Mouse (Mus musculus): ENCODE data around the gene Ston2. TPM values are rescaled to one million over a fixed set of nuclear protein-coding genes. Genes with fewer than 3 reads are reported as not detected.

Ston2 gene
- polyA plus RNA-seq, 2 experiments from 2014 or later: 0.08 to 0.47 TPM

DNA sequence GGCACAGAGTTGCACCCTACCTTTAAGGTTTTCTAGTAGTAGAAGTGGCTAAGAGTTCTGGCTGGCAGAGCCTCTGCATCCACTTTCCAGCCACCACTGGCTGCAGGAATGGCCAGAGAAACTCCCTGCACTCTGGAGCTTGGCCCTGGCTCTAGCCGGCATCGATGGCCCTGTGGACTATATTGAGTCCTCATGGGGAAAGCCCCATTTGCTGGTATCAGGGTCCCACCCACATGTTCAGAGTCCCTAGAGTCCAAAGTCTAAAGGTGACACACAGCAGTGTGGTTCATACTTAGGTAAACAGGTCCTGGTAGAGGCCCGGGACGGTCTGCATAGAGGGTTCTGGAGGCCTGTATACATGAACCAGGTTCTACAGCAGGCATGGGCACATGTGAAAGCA is 92.0 kb downstream of the Ston2 start:
- ATAC-seq: no peak

DNA sequence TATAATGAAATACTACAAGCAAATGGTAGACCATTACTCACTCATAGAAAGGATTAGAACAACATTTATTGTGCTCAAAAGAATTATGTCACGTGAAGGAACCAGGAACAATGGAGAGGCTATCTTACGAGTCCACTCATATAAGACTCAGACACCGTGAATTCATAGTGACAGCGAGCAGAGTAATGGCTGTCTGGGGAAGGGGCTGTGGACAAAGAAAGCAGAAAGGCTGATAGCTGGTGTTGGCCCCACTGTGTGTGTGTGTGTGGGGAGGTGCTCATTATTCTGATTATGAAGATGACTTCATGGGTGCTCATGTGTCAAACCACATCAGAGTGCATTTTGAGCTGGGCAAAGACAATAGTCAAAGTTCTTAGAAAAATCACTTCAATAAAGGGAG is 92.4 kb downstream of the Ston2 start:
- ATAC-seq: no peak

DNA sequence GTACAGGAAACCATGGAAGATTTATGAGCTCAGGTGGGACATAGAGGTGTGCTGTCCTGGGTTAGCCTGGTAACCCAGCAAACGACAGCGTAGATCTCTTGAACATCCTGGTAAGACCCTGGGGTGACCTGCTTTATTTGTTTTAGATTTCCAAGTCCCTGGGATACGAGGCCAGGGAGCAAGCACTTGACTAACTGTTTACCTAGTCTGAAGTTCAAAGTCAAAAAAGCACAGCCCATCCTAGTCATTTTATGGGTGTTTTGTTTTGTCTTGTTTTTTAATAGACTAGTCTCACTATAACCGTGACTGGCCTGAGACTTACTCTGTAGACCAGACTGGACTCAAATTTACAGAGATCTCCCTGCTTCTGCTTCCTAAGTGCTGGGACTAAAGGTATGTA is 93.4 kb downstream of the Ston2 start:
- no peak for ATAC-seq

DNA sequence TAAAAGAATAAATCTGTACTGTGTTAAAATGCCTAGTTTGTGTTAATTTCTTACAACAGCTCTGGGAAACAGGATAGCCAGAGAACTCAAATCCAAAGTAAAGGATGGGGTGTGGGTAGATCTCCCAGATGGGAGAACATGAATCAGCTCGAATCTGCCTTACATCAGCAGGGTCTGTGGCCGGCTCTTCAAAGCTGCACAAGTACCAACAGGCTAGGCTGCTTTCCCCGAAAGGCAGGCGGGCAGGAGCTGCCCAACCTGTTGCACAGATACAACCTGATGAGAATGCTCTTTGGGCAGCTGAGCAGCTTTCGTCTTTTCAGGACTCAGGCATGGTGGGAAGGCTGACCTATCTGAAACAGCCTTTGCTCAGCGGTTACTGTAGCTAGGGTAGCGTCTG is 94.6 kb downstream of the Ston2 start:
- no peak for ATAC-seq

DNA sequence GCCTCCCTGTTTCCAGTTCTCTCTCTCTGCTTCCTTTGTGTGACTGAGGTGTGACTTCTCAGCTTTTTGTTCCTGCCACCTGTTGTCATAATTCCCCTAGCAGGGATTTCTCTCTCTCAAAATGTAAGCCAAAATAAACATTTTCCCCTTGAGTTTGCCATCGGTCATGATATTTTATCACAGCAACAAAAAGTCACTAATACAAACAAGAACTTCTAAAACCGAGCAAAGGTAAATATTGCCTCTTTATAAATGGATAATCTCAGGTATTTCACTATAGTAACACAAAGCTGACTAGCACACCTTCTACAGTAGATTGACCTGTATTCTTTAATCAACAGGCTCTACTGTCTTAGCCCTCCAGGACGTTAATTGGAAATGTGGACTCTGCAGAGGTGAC is 95.2 kb downstream of the Ston2 start:
- ATAC-seq: no peak

DNA sequence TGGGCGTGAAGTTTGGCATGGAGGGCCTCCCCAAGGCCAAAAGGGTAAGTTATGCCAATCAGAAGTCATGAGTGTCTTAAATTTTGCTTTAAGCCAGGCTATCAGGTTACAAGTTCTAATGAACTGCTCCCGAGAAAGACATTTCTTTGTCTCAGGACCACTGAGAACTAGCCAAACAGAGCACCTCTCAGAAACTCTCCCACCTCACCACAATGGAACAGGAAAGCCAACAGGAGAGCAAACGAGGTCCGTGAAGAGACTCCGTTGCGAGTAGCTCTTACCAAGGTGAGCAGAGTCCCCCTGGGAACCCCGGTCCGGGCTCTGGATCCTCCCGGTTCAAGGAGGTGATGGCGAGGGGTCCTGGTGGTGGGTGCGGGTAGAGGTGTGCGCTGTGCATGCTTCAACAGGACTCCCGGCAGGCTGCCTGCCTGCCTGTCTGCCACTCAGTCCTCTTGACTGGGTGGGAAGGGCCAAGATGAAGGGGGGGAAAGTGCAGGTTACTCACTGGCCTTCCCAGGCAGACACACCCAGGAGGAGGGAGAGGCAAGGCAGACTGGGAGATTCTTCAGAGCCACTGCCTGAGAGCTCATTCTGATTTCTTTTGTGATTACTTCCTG is 102.4 kb downstream of the Ston2 start:
- ATAC-seq: no peak

DNA sequence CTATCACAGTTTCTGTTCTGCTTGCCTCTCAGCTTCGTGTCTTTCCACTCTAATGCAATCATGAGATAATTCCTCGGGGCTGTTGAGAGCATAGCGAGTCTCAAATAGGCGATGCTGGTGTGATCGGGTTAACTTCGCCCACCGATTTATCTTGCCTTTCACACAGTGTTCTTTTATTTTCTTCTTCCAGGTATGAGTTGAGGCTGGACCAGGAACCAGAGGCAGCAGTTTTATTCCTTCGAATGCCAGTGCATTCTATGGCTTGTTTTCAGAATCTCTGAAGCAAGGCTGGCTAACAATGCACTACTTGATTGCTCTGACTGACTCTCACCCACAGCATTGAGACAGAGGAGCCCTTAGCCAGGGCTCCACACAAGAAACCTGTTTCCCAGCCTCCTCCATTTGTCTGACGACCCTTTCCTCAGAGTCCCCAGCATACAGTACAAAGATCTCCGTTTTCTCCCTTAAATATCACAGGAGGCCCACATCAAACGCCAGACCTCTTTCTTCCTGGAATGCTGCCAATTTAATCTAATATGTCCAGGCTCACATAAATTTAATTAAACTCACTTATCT is 103.3 kb downstream of the Ston2 start:
- no peak for ATAC-seq

DNA sequence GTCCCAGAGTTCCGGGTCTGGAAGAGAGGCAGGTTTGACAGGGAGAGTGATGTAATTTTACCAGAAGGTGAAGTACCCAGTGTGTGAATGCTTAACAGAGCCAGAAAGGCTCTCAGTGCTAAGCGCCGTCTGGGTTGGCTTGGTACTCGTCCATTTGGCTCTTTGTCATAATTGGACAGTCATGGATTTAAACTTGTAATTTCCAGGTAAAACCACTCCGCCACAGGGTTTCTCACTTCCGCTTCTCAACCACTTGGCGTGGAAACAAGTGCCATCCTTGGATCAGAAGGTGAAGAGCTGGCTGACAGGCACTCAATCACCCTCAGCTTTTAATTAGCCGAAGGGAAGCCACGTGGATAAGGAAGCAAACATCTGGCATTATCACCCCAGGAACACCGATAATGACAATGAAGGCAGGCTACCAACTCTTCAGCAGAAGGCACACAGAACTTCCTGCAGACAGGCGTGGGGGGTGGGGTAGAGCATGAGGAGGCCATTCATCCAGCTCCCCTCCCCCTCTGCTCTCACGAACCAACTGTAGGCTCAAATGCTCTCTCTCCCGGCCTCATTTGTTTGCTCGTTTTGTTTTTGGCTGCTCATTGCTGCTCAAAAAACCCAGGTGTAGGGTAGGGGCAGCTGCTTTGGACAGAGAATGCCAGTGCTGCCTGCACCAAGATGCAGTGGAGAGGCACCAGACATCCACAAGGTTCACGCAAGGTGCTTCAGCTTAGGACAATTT is 103.9 kb downstream of the Ston2 start:
- peak; percentile 84 for ATAC-seq

DNA sequence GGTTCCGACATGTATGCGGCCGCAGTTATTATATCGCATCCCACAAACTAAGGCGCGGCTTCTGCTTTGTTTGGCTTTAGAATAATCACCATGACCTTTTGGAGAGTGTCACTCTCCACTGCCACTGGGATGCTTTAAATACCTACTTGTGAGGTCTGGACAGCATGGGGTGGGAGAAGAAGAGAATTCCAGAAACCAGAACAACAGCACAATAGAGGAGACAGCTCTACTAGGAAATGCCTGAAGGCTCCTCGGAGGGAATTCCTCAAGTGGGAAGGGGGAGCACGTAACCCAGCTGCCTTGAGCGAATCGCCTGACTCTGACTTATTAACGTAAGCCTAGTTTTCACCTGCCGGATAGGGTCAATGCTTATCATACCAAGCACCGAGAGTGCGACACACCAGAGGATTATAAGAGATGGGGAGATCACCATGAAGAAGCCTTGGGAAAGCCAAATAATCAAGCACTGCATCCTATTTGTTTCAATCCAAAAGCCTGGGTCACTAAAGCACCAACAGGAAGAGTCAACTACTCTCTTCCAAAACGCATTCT is 104.6 kb downstream of the Ston2 start:
- no peak for ATAC-seq

DNA sequence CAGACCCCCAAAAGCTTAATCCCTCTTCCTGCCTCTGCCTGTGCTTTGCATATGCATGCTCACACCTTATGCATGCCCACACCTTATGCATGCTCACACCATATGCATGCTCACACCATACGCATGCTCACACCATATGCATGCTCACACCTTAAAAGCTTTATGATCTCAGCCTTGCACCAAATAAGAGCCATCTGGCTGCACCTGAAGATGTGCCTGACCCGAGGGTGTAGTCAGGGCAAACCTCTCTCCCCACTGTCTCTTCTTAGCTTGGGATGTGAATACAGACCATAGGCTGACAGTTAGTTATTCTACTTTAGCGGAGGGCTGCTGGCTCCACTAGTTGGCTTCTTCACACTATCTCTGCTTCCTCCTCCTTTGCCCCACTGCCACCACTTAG is 105.1 kb downstream of the Ston2 start:
- ATAC-seq: no peak

DNA sequence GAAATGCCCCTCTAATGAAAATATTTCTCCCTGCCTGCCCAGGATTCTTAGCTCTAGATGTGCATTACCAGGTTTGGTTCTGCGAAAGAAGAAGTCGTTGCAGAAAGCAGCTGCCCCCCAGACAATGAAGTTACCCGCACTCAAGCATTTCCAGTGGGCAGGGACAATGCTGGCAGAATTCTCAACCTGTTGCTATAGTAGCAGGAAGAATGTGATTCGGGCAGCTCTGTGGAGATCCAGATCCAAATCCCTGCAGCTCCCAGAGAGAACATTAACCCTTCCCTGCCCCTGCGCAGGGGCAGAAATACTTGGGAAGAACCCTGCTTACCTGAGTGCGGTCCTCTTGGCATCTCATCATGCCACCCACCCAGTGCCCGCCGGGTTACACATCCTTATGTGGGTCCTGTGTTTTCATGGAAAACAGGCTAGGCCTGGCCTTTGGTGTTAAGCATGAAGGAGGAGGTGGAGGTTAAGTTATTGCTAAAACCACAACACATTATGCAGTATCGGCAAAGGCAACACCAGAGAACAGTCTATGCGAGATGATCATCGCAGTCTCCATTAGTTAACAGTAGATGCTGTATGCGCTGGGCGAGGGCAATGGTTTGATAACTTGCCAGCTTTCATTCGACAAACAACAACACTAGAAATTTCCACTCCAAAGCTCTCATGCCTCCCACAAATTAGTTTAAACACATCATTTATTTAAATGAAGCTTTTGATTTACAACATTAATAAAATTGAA is 108.7 kb downstream of the Ston2 start:
- no peak for ATAC-seq

DNA sequence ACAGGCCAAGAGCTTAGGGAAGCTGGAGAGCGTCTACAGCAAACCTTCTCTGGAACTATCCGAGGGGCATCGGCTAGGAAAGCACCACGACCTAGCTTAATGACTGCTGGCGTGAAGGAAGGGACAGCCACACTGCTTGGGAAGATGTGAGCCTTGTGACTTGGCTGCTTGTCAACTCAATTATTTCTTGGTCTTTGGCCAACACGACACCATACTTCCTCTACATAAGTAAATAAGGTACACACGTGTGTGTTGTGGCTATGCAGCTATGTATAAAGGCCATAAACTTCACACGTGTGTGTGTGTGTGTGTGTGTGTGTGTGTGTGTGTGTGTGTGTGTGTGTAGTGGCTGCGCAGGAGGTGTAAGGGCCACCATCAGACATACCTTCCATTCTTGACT is 112.2 kb downstream of the Ston2 start:
- ATAC-seq: no peak

DNA sequence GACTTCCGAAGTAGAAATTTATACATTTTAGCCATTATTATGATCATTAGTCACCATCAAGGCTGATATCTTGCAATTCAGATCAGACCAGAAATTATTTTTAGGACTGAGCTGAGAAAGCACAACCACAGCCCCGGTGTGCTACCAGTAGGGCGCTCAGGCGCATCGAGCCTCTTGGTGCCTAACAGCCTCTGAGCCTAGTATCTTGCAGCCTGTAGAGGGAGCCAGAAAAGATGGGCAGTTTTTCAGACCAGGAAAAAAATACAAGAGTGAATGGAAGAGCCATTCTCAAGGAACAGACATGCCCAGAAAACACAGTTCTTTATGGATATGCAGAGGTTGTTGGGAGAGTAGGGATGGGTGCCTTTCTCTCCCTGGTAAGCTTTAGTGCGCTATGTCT is 115.0 kb downstream of the Ston2 start:
- ATAC-seq: no peak

DNA sequence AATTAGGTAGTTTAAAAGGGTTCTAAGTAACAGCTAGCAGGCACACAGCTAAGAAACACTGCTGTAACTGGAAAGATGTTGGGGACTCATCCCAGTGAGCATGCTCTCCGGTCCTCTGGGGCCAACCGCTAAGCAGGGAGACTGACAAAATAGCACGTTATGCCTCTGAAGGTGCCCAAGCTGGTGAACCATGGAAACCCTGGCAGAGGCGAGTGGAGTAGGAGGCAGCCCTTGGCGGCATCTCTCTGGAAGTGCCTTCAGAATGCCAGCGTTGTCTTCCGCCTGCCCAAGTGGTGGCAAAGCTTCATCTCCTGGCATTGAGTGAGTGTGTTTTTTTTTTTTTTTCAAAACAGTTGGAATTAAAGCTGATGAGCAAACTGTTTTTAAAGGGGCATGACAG is 115.7 kb downstream of the Ston2 start:
- ATAC-seq: no peak

DNA sequence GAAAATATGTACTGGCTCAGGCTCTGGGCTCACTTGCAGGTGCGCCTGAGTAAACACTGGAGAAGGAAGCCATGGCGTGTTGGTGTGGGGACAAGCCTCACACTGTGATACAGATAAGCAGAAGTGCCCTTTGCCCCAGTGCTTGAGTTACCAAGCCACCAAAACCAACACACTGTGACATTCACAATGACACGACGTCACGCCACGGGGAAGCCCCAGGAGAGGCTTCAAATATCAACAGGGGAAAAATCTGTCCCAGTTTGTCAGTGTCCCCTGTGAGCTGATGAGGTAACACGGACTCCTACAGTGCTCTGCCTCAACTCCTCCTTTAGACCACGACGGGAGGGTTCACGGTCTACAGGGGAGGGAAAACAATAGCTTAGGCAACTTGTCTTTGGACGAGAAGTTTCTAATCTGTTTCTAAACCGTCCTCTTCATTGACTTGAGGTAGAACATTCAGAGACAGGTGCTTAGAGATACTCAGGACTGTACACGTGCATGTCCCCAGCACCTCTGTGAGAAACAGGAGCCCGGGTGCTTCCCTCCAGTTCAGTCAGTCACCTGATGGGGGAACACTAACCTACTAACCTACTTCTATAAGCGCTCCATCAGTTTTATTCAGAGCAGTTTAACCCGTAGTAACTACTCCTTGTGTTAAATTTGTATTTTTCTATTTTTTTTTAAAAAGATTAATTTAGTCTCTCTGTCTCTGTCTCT is 119.5 kb downstream of the Ston2 start:
- peak; percentile 83 for ATAC-seq

DNA sequence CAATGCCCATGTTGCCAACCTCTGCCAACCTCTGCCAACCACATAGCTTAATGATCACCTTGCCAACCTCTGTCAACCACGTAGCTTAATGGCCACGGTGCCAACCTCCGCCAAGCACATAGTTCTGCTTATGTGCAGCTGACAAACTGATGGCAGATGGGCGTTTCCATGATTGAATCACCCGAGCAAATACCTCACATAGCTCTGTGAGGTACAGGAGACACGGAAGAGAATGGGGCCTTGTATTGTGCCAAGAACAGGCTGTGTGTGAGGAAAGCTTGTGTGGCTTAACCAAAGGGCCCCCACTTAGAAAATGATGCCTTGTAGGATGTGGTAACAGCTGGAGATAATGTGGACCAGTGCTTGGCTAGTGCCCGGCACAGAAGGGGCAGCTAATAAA is 120.4 kb downstream of the Ston2 start:
- no peak for ATAC-seq

DNA sequence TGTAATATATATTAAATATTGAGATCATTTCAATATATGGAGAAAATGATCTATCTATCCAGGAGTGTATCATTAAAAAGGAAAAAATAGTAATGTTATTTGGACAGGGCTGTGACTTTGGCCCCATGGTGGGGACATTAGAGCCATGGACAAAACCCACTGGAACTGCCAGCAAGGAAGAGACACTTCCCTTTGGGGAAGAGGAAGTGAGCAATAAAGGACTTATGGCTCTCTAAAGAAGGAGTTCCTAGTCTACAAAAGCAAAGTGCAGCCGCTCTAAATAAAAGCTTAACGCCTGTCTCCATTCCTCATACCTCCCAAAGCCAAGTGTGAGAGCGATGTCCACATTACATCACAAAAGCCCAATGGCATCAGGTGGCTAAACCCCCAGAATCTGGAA is 121.6 kb downstream of the Ston2 start:
- ATAC-seq: no peak

DNA sequence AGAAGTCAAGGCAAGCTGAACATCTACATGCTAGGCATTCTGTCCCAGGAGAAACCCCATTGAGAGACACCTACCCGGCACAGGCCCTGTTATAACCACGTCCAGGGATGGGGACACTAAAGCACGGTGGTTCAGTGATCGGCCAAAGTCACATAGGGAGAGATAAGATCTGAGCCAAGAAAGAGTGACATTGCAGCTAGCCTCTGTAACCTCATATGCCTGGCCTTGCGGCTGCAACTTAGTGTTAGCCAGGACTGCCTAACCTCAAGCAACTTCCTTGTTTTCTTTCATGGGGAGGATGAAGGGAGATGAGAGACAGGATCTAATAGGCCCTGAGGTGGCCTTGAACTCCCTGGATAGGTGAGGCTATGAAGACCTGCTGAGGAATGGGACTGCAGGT is 122.8 kb downstream of the Ston2 start:
- ATAC-seq: no peak

DNA sequence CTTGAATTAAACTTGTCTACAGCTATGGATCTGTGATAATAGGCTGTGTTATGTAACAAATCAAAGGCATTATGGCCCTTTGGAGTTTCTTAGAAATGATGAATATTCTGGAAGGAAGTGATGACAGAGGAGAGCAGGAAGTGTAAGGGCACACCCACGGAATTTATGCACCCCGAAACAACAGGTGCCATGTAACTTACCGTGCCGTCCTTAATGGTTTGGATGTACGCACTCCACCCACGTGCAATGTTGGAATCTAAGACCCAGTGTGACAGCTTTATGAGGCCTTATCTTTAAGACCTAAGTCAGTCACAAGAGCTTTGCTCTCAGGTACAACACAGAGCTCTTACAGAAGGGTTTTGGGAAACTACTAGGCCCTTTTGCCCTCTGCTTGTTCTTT is 124.9 kb downstream of the Ston2 start:
- peak; percentile 52 for ATAC-seq

DNA sequence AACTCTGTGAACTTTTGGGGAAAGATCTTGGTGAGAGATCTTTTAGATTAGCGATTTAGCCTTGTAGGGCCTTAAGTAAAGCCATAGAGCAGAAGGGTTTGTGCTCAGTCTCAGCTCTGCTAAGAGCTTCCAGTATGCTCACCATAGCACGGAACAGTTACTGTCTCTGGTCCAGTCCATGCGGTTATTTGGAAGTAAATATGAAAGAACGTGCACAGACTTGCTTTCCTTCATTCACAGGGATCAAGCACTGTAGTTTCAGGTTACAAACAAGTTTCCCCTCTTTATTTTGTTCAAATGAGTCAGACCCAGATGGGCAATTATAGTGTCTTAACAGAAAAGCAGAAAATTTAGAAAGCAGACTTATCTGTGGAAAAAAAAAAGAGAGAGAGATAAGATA is 125.3 kb downstream of the Ston2 start:
- no peak for ATAC-seq

DNA sequence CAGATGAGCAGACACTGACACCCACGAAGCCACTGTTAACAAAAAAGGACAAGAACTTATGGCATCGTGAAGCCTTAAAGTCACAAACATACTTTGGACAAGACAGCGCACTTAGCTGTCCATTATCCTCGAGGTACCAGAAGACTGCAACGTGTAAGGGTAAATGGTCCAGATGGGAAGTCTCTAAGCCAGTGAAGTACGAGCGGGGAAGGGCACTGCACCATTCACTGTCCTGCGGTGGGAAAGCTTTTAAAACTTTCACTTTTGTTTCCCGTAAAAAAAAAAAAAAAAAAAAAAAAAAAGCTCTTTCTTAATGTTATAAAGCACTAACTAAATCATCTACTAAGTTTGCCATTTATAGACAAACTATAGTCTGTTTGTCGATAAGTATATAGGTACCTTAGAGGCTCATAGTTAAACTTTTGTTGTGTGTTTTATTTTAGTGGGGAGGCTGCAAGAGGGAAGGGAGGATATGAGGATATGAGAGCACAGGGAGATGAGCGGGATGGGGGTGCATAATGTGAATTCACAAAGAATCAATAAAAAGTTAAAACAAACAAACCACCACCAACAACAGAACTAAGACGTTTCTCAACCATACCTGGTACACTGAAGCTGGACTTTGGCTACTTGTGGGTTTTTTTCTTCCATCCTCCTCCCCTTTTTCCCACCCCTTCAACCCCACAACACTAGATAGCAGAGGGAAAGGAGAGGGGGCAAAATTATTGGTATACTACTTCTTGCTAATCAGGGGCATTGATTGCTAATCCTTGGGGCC is 127.4 kb downstream of the Ston2 start:
- peak; percentile 64 for ATAC-seq

Data from CD4-positive, CD25-positive, alpha-beta regulatory T cell, adult 4 months (primary cell).